Mouse (Mus musculus) bone marrow, adult 2 months (tissue): Measurements from ENCODE around the gene Kif3b.

Experiments
- CTCF ChIP-seq: fragments of 200-500 bp; IDR thresholded peaks from 2 replicates; pipeline ENCODE4 v1.5.1; 2011; ENCODE audit warnings: low read length, control low read depth; ENCODE audit not compliant: control insufficient read depth, insufficient read depth
- POLR2A ChIP-seq: fragments of 200-500 bp; IDR thresholded peaks from 2 replicates; pipeline ENCODE4 v1.6.1; 2011; ENCODE audit warnings: low read depth, mild to moderate bottlenecking, control low read depth, low read length, borderline replicate concordance; ENCODE audit not compliant: control insufficient read depth

- no peak for TF ChIP-seq POLR2A
- TF ChIP-seq CTCF, result no peak
Observed at GRCm38 (mm10) chr2:153333822-153334232, 42.6 kb downstream of the Kif3b start.
